Mouse (Mus musculus) heart, embryonic 13.5 days (tissue): ENCODE results near the gene Jph3. TPM values are rescaled to one million over a fixed set of nuclear protein-coding genes. Genes with fewer than 3 reads are reported as not detected.

Source experiments
- ATAC-seq: fragments of 200-750 bp; cut with Nextera tagmentation; 2 replicates; pipeline ENCODE4 v1.8.0; 2017; ENCODE audit warnings: moderate TSS enrichment; ENCODE audit not compliant: insufficient number of reproducible peaks, low FRiP score, low TSS enrichment; ENCODE audit errors: extremely low read depth
- H3K27ac ChIP-seq: fragments of 300-500 bp; sonication (generic); replicated peaks from 2 replicates; pipeline ENCODE4 v1.5.1; 2015; ENCODE audit warnings: moderate library complexity, mild to moderate bottlenecking, inconsistent platforms
- H3K27me3 ChIP-seq: fragments of 300-500 bp; sonication (generic); replicated peaks from 2 replicates; pipeline ENCODE4 v1.6.1; 2015; ENCODE audit warnings: mild to moderate bottlenecking, inconsistent platforms
- H3K36me3 ChIP-seq: fragments of 300-500 bp; sonication (generic); 2 replicates; pipeline ENCODE4 v1.6.1; 2015; ENCODE audit warnings: mild to moderate bottlenecking, inconsistent platforms
- H3K4me1 ChIP-seq: fragments of 300-500 bp; sonication (generic); 2 replicates; pipeline ENCODE4 v1.6.1; 2015; ENCODE audit warnings: inconsistent platforms
- H3K4me2 ChIP-seq: fragments of 300-500 bp; sonication (generic); 2 replicates; pipeline ENCODE4 v1.6.1; 2015; ENCODE audit warnings: inconsistent platforms, mild to moderate bottlenecking, moderate library complexity
- H3K4me3 ChIP-seq: fragments of 300-500 bp; sonication (generic); 2 replicates; pipeline ENCODE4 v1.5.1; 2015; ENCODE audit warnings: moderate library complexity, mild to moderate bottlenecking, inconsistent platforms
- H3K9ac ChIP-seq: fragments of 300-500 bp; sonication (generic); 2 replicates; pipeline ENCODE4 v1.6.1; 2015; ENCODE audit warnings: inconsistent platforms, mild to moderate bottlenecking, moderate library complexity
- H3K9me3 ChIP-seq: fragments of 300-500 bp; sonication (generic); 2 replicates; pipeline ENCODE4 v1.6.1; 2016; ENCODE audit warnings: inconsistent platforms
- WGBS: fragments of 180-500 bp; shearing (Covaris S2); methylation state at CpG from one replicate; pipeline ENCODE4 v1.1.7; 2015; ENCODE audit warnings: mixed read lengths; 5-methylcytosine and 5-hydroxymethylcytosine counted together
- polyA plus RNA-seq: library from polyadenylated mRNA; unstranded; fragments of >200 nt; fragmentation: Nextera tagmentation; extraction: Ambion mirVana; gene quantifications from 2 replicates; pipeline ENCODE4 v1.2.1, GENCODE M21; 2015

The Jph3 gene
- polyA plus RNA-seq = 0.42 and 0.44 TPM in 2 replicates

DNA sequence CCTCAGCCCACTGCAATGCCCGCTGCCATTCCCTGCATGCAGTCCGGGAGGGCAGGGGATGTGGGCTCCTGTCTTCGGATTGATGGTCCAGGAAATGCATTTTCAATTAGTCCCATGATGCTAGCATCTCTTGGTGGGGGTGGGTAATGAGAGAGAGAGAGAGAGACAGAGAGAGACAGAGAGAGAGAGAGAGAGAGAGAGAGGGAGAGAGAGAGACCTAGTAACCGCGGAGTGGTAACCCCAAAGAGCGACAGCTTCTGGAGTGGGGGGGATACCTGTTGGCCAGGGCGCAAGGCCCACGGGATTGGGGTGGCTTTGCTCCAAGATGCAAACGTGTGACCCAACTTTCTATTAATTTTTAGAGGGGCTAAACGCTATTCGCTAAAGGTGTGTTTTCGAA lies at the start of gene Jph3:
Gene Jph3, plus strand, starts transcription at position 301 of the 400 bp plus-strand sequence.
- peak within 1 kb of the TSS; percentile 52 for H3K9ac ChIP-seq
- WGBS = 12% methylated on average over 12 of the region's 12 CpGs
- H3K4me2 ChIP-seq = peak within 1 kb of the TSS; percentile 79
- peak within 1 kb of the TSS; percentile 57 for H3K4me3 ChIP-seq
- H3K4me1 ChIP-seq = peaks cover 17% of the 10 kb centered on the region; the same call in 1 of the 2 replicates
- no peaks in the 10 kb centered on the region for H3K36me3 ChIP-seq
- no peak for ATAC-seq
- H3K27me3 ChIP-seq = peaks cover 98% of the 10 kb centered on the region
- 0 out of 2 replicates have a peak, but pooled peaks cover 6% of the 10 kb centered on the region for H3K9me3 ChIP-seq
- no peak within 1 kb of the TSS for H3K27ac ChIP-seq

DNA sequence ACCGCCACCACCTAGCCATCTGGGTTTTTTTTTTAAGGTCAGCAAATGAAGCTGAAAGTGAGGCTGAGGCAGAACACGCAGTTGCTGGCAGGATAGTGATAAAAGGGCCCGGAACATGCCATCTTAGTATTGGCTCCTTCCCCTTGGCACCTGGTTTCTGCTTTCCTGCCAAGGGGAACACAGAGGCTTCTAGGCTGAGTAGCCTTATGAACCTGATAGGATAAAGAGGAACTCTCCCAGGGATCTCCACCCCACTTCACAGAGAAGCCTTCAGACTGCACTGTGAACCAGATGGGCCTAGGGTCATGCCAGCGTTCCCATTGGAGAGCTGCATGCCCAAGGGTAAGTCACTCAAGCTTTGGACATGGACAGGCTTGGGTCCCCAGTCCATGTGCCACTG lies 48.5 kb upstream of the Jph3 start:
- Histone ChIP-seq H3K4me2 (no peak overlapping the region), H3K9ac (no peak overlapping the region), H3K4me1 (no peaks in the 10 kb centered on the region), H3K9me3 (no peaks in the 10 kb centered on the region), H3K36me3 (no peaks in the 10 kb centered on the region), H3K27me3 (no peaks in the 10 kb centered on the region), H3K27ac (no peak overlapping the region), H3K4me3 (no peak overlapping the region)
- no peak for ATAC-seq
- 72% methylated on average over 4 of the region's 4 CpGs for WGBS

DNA sequence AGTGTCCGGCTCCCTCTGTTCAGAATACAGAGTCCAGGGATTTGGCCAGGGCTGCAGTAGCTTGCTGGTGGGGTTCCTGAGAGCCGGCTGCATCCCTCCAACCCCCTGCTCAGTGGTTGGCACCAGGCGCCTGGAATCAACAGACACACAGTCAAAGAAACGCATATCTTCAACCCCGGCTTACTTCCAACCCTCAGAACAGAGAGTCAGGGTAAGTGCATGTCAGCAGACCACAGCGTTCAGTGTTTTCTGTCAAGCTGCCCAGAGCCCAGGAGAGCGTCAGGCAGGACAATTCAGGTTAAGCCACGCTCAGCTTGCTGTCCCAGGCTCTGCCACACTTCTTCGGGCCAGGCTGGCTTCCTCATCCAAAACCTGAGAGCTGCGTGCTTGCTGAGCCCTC lies 48.0 kb upstream of the Jph3 start:
- Histone ChIP-seq H3K4me2 (no peak overlapping the region), H3K27me3 (no peaks in the 10 kb centered on the region)
- no peak for ATAC-seq

DNA sequence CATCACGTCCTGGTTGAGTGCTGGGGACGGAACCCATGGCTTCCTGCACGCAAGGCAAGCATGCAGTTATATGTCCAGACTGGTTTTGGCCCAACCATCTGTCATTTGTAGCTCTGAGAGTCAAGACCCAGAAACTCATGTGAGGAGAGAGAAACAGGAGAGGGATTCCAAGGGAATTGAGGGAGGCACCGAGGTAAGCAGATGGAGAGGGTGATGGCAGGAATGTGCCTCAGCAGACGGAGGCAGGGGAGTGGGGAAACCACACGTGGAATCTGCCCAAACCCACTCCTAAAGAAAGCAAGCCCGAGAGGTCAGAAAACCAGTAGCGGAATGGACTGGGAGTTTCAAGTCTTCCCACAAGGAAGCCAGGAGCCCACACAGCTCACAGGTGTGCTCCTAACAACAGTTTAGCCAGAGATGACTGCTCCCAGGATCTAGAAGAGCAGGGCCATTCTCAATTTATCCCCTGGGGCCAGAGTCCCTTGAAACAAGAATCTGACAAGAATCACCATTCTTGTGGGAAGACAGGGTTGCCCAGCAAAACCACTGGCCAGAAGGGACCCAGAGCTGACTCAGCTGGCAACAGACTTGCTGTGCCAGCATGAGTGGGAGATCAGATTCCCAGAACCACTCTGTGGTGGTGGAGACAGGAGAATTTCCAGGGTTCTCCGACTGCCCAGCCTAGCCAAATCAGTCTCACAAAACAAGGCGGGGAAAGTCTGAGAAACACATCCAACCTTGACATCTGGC lies 46.2 kb upstream of the Jph3 start:
- 69% methylated on average over 10 of the region's 10 CpGs for WGBS
- Histone ChIP-seq H3K4me2 (no peak overlapping the region), H3K36me3 (no peaks in the 10 kb centered on the region), H3K9me3 (no peaks in the 10 kb centered on the region), H3K4me3 (no peak overlapping the region), H3K27me3 (no peaks in the 10 kb centered on the region), H3K4me1 (peaks cover 10% of the 10 kb centered on the region), H3K27ac (no peak overlapping the region), H3K9ac (no peak overlapping the region)
- ATAC-seq = no peak

More for the DNA sequence above, 48.0 kb upstream of the Jph3 start:
- Histone ChIP-seq H3K4me1 (no peaks in the 10 kb centered on the region), H3K4me3 (no peak overlapping the region), H3K36me3 (no peaks in the 10 kb centered on the region), H3K9me3 (no peaks in the 10 kb centered on the region), H3K27ac (no peak overlapping the region), H3K9ac (no peak overlapping the region)
- 34% methylated on average over 10 of the region's 10 CpGs for WGBS

DNA sequence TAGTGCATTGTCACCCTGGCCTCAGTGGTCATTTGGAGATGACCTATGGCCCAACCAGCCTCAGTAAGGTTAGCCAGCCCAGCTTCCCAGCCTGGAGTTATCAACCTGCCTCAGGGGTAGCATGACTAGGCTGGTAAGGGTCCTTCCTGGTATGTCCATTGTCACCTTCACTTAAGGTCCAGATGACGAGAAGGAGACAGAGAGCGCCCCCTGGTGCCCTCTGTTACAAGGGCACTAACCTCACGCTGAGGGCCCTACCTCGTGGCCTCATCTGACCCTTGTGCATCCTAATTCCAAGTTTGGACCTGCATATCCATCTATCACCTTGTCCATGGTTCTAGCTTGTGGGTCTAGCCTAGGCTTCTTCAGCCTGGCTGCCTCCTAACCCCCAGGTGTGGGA lies 44.0 kb upstream of the Jph3 start:
- Histone ChIP-seq H3K36me3 (no peaks in the 10 kb centered on the region), H3K9ac (no peak overlapping the region), H3K4me1 (peaks cover 15% of the 10 kb centered on the region), H3K4me2 (no peak overlapping the region), H3K4me3 (no peak overlapping the region), H3K27ac (no peak overlapping the region), H3K27me3 (no peaks in the 10 kb centered on the region; the same call in 1 of the 2 replicates), H3K9me3 (no peaks in the 10 kb centered on the region)
- 7% methylated on average over 4 of the region's 4 CpGs for WGBS
- no peak for ATAC-seq

DNA sequence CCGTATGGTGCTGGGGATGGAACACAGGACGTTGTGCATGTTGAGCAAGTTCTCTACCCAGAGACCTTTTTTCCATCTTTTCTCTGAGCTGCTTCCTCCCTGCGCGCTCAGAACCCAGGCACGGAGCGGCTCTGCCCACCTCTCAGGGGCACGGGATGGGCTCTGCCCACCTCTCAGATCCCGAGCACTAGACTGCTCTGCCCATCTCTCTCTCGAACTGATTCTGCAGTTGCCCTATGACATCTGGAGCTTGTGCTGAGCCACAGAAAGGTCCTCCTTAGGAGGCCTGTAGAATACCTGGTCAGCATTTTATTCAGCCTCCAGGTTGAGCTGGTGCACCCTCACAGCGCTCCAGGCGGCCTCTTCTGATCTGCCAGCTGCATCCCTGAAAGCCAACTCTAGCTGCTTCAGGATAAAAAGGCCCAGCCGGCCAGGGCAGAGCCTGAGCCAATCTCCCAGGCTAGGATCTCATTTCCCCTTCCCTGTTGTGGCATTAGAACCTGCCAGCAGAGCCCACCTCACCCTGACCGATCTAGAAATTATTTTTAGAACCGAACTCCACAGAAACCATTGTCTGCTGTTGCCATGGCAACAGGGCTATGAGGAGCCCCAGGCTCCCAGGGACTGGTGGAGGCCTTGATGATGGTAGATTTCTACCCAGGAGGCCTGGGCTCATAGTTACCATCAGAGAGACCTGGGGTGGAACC lies 41.8 kb upstream of the Jph3 start:
- no peak overlapping the region for H3K4me3 ChIP-seq
- no peaks in the 10 kb centered on the region for H3K9me3 ChIP-seq
- peak overlapping the region; percentile 33; the same call in 1 of the 2 replicates for H3K9ac ChIP-seq
- no peak overlapping the region for H3K4me2 ChIP-seq
- peaks cover 15% of the 10 kb centered on the region for H3K4me1 ChIP-seq
- 0 out of 2 replicates have a peak overlapping the region, but pooled peaks have one; percentile 28 for H3K27ac ChIP-seq
- H3K27me3 ChIP-seq = no peaks in the 10 kb centered on the region; the same call in 1 of the 2 replicates
- ATAC-seq = no peak
- WGBS = 53% methylated on average over 14 of the region's 14 CpGs
- no peaks in the 10 kb centered on the region for H3K36me3 ChIP-seq

DNA sequence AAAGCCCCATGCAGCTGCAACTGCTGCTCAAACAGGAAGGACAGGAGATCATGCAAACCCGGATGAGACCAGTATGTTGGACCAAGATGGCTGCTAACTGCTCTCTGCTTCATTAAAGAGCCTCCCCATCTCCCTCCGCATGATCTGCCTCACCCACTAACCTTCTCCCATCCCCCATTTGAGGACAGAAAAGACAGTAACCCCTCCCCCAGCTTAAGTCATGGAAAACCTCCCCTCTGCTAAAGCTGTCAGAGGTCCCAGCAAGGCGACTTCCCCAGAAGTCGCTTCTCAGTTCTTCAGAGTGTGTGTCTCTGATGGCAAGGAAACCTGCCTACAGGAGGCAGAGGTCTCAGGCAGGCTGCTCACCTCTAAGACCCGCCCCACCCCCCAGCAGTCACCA lies 40.9 kb upstream of the Jph3 start:
- Histone ChIP-seq H3K27ac (no peak overlapping the region), H3K36me3 (no peaks in the 10 kb centered on the region), H3K9me3 (no peaks in the 10 kb centered on the region), H3K4me3 (no peak overlapping the region), H3K4me1 (peaks cover 15% of the 10 kb centered on the region), H3K27me3 (no peaks in the 10 kb centered on the region; the same call in 1 of the 2 replicates), H3K9ac (no peak overlapping the region), H3K4me2 (no peak overlapping the region)
- 40% methylated on average over 5 of the region's 5 CpGs for WGBS
- no peak for ATAC-seq

DNA sequence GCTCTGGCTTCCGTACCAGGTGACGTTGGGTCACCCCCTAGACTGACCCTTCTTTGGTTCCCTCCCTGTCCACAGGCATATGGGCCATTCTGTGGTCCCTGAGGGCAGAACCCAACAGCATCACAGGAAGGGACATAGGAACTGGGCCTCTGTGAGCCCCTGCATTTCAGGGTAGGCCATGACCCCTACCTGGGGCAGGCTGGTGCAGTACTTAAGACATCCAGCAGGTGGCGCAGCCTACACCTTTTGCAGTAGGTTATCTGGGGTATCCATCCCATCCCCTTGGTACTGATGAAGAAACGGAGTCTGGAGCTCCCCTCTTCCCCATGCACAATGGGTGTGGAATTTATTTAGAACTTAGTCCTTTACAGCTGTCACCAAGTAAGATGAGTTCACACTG lies 35.0 kb upstream of the Jph3 start:
- Histone ChIP-seq H3K4me3 (no peak overlapping the region), H3K9ac (no peak overlapping the region), H3K36me3 (no peaks in the 10 kb centered on the region), H3K27ac (no peak overlapping the region), H3K4me1 (peaks cover 13% of the 10 kb centered on the region), H3K27me3 (0 out of 2 replicates have a peak, but pooled peaks cover 3% of the 10 kb centered on the region), H3K4me2 (no peak overlapping the region), H3K9me3 (no peaks in the 10 kb centered on the region)
- WGBS = 48% methylated on average over 4 of the region's 4 CpGs
- no peak for ATAC-seq

DNA sequence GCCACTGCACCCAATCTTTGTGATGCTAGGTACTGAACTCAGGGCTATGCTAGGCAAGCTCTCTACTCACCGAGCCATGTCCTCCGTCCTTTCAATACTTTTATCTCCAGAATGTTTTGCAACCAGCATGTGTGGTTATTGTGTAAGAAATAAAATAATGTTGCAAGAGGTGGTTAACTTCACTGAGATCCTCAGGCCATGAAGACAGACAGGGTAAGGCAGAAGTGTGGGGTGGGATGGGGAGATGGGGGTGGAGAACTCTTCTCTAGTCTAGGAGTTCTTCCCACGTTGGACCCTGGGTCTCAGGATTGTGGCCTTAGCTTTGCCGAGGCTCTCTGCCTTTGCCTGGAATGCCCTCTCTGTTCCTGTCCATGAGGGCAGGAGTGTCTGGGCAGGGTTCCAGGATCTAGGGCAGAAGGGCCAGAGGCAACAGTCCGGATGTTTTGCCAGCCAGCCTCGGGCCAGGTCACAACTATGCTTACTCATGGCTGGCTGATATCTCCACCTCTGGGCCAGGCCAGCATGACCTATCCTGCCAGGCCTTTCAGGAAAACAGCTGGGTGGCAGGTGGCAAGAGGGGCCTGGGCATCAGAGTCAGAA lies 33.7 kb upstream of the Jph3 start:
- H3K9ac ChIP-seq = no peak overlapping the region
- 55% methylated on average over 6 of the region's 6 CpGs for WGBS

DNA sequence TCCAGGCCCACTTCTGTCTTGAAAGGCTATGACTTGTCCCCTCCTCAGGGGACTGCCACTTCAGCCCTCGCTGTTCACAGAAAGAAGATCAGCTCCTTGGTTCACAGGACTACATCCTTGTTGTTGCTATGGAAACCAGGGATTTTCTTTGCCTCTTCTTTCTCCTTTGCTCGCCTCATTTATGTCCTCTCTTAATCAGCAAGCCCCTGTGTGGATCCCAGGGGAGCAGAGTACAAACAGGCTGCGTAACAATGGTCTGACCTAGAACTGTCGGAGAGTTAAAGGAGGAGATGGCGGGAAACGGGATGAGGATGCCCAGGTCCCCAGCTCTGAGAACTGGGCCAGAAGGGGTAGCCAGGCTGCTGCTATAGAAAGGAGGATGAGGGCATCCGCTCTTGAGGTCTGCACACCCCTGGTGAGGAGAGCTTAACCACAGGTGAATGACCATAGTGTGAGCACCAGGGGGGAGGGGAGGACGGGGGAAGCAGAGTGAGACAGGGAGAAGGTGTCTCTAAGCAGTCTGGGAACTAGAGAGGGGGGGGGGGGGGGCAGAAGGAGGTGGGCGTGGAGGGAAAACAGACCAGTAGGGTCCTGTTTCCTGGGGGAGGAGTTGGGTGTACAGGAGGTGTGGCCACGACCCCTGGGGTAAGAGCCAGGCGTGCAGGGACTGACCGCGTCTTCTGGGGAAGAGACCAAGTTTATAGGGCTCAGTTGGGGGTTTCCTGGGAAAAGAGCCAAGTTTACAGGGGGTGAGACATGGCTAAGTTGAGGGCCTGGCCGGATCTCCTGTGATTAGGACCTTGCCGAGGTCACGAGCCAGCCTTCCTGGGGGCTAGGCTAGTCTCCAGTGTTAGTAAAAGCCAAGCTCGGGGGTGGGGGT lies 31.4 kb upstream of the Jph3 start:
- peaks cover 13% of the 10 kb centered on the region for H3K4me1 ChIP-seq
- H3K9me3 ChIP-seq = no peaks in the 10 kb centered on the region
- 5% methylated on average over 17 of the region's 17 CpGs for WGBS
- H3K36me3 ChIP-seq = no peaks in the 10 kb centered on the region
- H3K27me3 ChIP-seq = 0 out of 2 replicates have a peak, but pooled peaks cover 3% of the 10 kb centered on the region
- H3K27ac ChIP-seq = no peak overlapping the region
- ATAC-seq = no peak
- H3K4me2 ChIP-seq = peak overlapping the region; percentile 66
- H3K4me3 ChIP-seq = peak overlapping the region; percentile 36
- H3K9ac ChIP-seq = peak overlapping the region; percentile 56

More for the DNA sequence above, 33.7 kb upstream of the Jph3 start:
- peaks cover 13% of the 10 kb centered on the region for H3K4me1 ChIP-seq
- H3K27ac ChIP-seq = no peak overlapping the region
- no peak overlapping the region for H3K4me3 ChIP-seq
- H3K9me3 ChIP-seq = no peaks in the 10 kb centered on the region
- H3K27me3 ChIP-seq = 0 out of 2 replicates have a peak, but pooled peaks cover 3% of the 10 kb centered on the region
- no peak overlapping the region for H3K4me2 ChIP-seq
- no peaks in the 10 kb centered on the region for H3K36me3 ChIP-seq
- no peak for ATAC-seq
